19 mouse cellular contexts compared by ENCODE assay signal in the genomic region with DNA sequence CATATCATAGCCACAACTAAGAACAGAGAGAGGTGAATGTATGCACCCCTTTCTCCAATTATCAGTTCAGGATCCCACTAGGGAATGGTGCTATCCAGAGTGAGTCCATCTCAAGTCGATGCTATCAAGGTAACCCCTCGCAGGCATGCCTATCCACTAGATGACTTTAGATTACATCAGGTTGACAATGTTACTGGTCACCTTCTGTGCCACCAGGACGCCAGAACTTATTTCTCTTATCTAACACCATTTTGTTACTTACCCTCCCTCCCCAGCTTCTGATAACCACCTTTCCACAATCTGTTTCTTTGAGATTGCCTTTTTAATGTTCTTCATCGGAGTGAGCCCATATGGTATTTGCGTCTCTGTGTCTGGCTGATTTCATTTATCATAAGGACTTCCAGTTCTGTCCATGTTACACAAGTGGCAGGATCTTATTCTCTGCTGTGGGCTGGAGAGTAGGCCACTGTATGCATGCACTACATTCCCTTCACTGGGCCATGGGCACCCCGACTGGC. TPM values are rescaled to one million over a fixed set of nuclear protein-coding genes. Genes with fewer than 3 reads are reported as not detected.
DNase-seq lines count a peak whose midpoint lies in the region; ATAC-seq and TF ChIP-seq lines count a peak whose summit lies in the region.
"Had no signal": no experiment of that assay in that cellular context is flagged by ENCODE, and none has a peak within 500 bp of the region (broad histone marks: within the 10 kb centered on the region; RNA-seq: fewer than 3 reads in every experiment).

No protein-coding gene starts in this region.

- H3K27me3 ChIP-seq in intestine, embryonic 15.5 days (replicated peaks), result no peaks in the 10 kb centered on the region
- H3K27me3 ChIP-seq in intestine, postnatal 0 days (replicated peaks; ENCODE audit: control insufficient read depth, insufficient read depth, low read length), result no peaks in the 10 kb centered on the region
- H3K27me3 ChIP-seq in liver, embryonic 12.5 days (replicated peaks), result no peaks in the 10 kb centered on the region
- H3K27me3 ChIP-seq: forebrain, embryonic 13.5 days; heart, embryonic 12.5 days had no signal

- DNase-seq in c-Kit-positive CD71-positive TER-119-positive erythroid progenitor cells, embryonic 14.5 days (ENCODE audit: low spot score), result peak; percentile 90
- DNase-seq in heart, postnatal 4 days, result no peak
- no peak for DNase-seq in kidney, postnatal 36 days
- no peak for DNase-seq in heart, postnatal 14 days
- DNase-seq: cerebellum, adult 11 months; cerebellum, postnatal 25 days; gastrocnemius, postnatal 10 days; lung, adult 2 months; lung, postnatal 36 days had no signal

- no peaks in the 10 kb centered on the region for H3K36me3 ChIP-seq in intestine, embryonic 15.5 days
- H3K36me3 ChIP-seq in intestine, postnatal 0 days (ENCODE audit: control insufficient read depth, insufficient read depth), result no peaks in the 10 kb centered on the region
- no peaks in the 10 kb centered on the region for H3K36me3 ChIP-seq in liver, embryonic 12.5 days
- H3K36me3 ChIP-seq: embryonic facial prominence, embryonic 10.5 days; heart, embryonic 12.5 days; midbrain, embryonic 10.5 days had no signal

- H3K9me3 ChIP-seq in intestine, embryonic 15.5 days, result no peaks in the 10 kb centered on the region
- no peaks in the 10 kb centered on the region for H3K9me3 ChIP-seq in intestine, postnatal 0 days (ENCODE audit: control insufficient read depth)
- no peaks in the 10 kb centered on the region for H3K9me3 ChIP-seq in liver, embryonic 12.5 days (replicated peaks)
- H3K9me3 ChIP-seq: embryonic facial prominence, embryonic 10.5 days; forebrain, embryonic 13.5 days; heart, embryonic 12.5 days; midbrain, embryonic 10.5 days had no signal

- H3K9ac ChIP-seq in intestine, embryonic 15.5 days, result no peak overlapping the region
- no peak overlapping the region for H3K9ac ChIP-seq in intestine, postnatal 0 days (ENCODE audit: low read depth, low read length)
- H3K9ac ChIP-seq in liver, embryonic 12.5 days, result peak overlapping the region; percentile 50; the same call in 1 of the 2 replicates
- H3K9ac ChIP-seq: forebrain, embryonic 13.5 days; heart, embryonic 12.5 days; hindbrain, embryonic 14.5 days had no signal

- H3K4me1 ChIP-seq in intestine, embryonic 15.5 days (replicated peaks), result no peaks in the 10 kb centered on the region
- no peaks in the 10 kb centered on the region for H3K4me1 ChIP-seq in intestine, postnatal 0 days (replicated peaks; ENCODE audit: control insufficient read depth, insufficient read depth, low read length)
- peaks cover 97% of the 10 kb centered on the region for H3K4me1 ChIP-seq in liver, embryonic 12.5 days
- H3K4me1 ChIP-seq: embryonic facial prominence, embryonic 10.5 days; forebrain, embryonic 13.5 days; midbrain, embryonic 10.5 days had no signal

- TF ChIP-seq CTCF in intestine, postnatal 0 days (IDR thresholded peaks at IDR 0.05; ENCODE audit: low read depth), result no peak

- no peak overlapping the region for H3K4me3 ChIP-seq in intestine, embryonic 15.5 days (replicated peaks)
- H3K4me3 ChIP-seq in intestine, postnatal 0 days (ENCODE audit: low read depth, low read length), result no peak overlapping the region
- H3K4me3 ChIP-seq in liver, embryonic 12.5 days, result no peak overlapping the region
- H3K4me3 ChIP-seq: embryonic facial prominence, embryonic 10.5 days; forebrain, embryonic 13.5 days; heart, embryonic 12.5 days; midbrain, embryonic 10.5 days had no signal

- intact Hi-C loops in heart, postnatal 14 days (cut with DNase I), result loop anchor here (5.0 kb wide), 1 partner anchor 81 kb away; no protein-coding TSS in a partner anchor

- peak; percentile 37; the same call in 1 of the 2 replicates for ATAC-seq in intestine, embryonic 15.5 days
- ATAC-seq in intestine, postnatal 0 days, result no peak
- peak; percentile 85 for ATAC-seq in liver, embryonic 12.5 days
- peak; percentile 42 for ATAC-seq in megakaryocyte-erythroid progenitor cell, adult 5-6 weeks (replicated peaks; ENCODE audit: low FRiP score, low TSS enrichment, poor library complexity, severe bottlenecking)
- ATAC-seq: forebrain, embryonic 13.5 days had no signal

- no peak overlapping the region for H3K27ac ChIP-seq in intestine, embryonic 15.5 days
- H3K27ac ChIP-seq in intestine, postnatal 0 days (ENCODE audit: low read depth, low read length), result no peak overlapping the region
- H3K27ac ChIP-seq in liver, embryonic 12.5 days, result peak overlapping the region; percentile 85
- H3K27ac ChIP-seq: embryonic facial prominence, embryonic 10.5 days; forebrain, embryonic 13.5 days; hindbrain, embryonic 14.5 days; kidney, postnatal 0 days; midbrain, embryonic 10.5 days had no signal

- WGBS in intestine, embryonic 15.5 days, result 81% methylated on average over 6 of the region's 6 CpGs
- WGBS in intestine, postnatal 0 days, result 83% methylated on average over 6 of the region's 6 CpGs
- WGBS in liver, embryonic 12.5 days (ENCODE audit: insufficient replicate concordance), result 25% methylated on average over 6 of the region's 6 CpGs

- no peak overlapping the region for H3K4me2 ChIP-seq in intestine, embryonic 15.5 days (replicated peaks)
- no peak overlapping the region for H3K4me2 ChIP-seq in intestine, postnatal 0 days (replicated peaks; ENCODE audit: low read depth)
- H3K4me2 ChIP-seq in liver, embryonic 12.5 days, result peak overlapping the region; percentile 33
- H3K4me2 ChIP-seq: forebrain, embryonic 13.5 days; heart, embryonic 12.5 days; hindbrain, embryonic 14.5 days had no signal

RNA-seq across cellular contexts. Expression of gene Klf13, which starts 57.9 kb away (rescaled TPM):
- 25.9 and 26.7 TPM in 2 replicates for polyA plus RNA-seq in intestine, embryonic 15.5 days (2015; fragmentation: Nextera tagmentation; extraction: Ambion mirVana)
- polyA plus RNA-seq in intestine, postnatal 0 days (2015; fragmentation: Nextera tagmentation; extraction: Ambion mirVana), result 19.3 and 24.5 TPM in 2 replicates
- 17.7 and 20.8 TPM in 2 replicates for polyA plus RNA-seq in liver, embryonic 12.5 days (2016; fragmentation: Nextera tagmentation; extraction: Ambion mirVana)
- total RNA-seq in megakaryocyte-erythroid progenitor cell, adult 5-6 weeks (2014; fragmentation: Nextera tagmentation), result 36.6 and 56.3 TPM in 2 replicates
- total RNA-seq in megakaryocyte-erythroid progenitor cell, adult 5-6 weeks (2017), result 14.7 and 17.3 TPM in 2 replicates
- 10 to 100 TPM; 52.1 to 53.2 TPM for total RNA-seq in heart, postnatal 4 days (2021)
- 10 to 100 TPM; 93.5 to 97.3 TPM for total RNA-seq in heart, postnatal 14 days (2021)
